Mouse (Mus musculus): ENCODE measurements around the gene Mbd6.

Gene Mbd6

DNA sequence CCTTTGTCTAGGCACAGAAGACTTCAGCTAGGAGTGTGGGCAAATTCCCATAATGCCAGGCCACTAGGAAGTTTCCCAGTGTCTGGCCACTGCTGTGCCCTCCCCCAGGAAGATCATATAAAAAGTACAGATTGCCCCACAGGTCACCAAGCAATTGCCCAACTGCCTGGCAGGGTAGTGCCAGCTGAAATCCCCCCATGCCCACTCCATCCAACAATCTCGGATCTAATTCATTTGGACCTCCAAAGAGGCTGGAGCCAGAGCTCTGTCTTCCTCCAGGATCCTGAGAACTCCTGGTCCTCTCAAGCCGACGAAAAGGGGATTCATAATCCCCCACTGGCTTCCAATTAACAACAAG is 903 bp downstream of the Mbd6 start:
- no peak for DNase-seq (ENCODE audit: low spot score)

DNA sequence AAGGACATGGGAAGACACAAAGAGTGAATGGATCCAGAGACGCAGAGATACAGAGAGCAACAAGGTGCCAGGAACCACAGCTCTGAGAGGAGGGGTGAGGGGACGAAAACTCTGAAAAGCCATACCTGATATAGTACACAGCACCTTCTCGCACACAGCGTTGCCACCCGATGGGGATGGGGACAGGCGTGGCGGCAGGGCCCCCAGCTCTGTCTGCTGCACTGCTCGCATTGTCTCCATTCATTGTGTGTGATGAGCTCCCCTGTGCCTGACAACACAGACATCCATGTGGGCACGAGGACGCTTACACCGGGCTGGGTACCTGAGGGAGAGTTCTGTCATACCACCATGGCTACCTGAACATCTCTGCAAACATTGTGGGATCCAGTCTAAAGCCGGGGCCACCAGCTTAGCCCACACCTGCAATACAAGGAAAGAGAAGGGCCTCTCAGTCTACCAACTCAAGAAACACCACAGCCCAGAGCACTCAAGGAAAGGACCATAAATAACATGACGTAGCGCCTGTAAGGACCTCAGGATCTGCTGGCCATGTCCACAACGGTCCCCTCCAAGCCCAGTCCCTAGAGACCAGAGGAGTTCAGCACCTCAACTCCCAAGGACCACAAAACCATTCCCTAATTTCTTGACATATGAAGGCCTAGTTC is 1.4 kb downstream of the Mbd6 start:
- no peak for DNase-seq (ENCODE audit: low spot score)

DNA sequence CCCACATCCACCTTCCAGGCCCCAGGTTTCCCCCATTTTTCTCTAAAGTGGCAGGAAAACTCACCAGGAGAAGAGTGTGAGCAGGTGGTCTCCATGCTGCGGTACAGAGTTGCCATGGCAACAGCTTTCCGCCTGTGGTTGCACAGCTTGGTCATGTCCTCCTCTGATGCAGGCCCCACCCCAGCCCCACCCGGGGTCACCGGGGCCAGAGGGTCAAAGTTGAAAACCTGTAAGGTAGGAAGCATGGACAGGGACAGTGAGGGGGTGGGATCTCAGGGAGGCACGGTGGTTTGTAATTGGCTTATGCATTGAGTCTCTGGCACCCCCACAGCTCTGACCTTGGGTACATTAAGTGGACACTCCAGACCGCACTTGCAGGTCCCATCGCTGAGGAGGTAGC is 2.1 kb downstream of the Mbd6 start:
- no peak for DNase-seq (ENCODE audit: low spot score)

DNA sequence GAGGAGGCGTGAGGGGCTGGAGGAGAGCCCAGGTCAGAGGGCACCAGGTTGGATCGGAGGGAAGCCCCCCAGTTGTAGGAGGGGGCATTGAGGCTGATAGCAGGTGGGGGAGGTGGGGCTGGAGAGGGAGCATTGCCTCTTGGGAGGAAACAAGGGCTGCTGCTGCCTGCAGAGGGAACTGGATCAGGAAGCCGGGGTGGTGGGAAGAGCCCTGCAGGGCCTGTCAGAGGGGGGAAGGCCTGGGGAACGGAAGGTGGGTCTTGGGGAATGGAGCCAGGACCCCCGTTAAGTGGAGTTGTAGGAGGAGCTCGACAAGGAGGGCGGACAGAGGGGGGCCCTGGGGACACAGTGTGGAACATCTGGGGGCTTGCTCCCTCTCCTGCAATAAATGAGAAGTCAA is 2.6 kb downstream of the Mbd6 start:
- DNase-seq (ENCODE audit: low spot score) = no peak

DNA sequence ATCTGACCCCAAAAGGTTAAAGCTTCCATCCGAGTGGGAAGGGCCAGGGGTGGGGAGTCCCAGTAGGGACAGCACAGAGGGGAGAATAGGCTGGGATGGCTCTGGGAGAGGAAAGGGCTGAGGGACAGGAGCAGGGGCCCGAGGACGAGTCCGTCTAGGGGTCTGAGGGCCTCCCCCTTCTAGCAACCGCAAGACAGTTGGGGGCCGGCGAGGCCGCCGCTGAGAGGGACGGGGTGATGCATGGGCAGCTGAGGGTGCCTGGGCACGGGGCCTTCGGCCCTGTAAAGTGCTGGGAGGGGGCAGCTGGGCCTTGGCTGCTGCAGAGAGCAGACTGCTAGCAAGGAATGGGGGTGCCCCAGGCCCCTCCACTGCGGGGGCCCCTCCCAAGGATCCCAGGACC is 3.2 kb downstream of the Mbd6 start:
- no peak for DNase-seq (ENCODE audit: low spot score)

DNA sequence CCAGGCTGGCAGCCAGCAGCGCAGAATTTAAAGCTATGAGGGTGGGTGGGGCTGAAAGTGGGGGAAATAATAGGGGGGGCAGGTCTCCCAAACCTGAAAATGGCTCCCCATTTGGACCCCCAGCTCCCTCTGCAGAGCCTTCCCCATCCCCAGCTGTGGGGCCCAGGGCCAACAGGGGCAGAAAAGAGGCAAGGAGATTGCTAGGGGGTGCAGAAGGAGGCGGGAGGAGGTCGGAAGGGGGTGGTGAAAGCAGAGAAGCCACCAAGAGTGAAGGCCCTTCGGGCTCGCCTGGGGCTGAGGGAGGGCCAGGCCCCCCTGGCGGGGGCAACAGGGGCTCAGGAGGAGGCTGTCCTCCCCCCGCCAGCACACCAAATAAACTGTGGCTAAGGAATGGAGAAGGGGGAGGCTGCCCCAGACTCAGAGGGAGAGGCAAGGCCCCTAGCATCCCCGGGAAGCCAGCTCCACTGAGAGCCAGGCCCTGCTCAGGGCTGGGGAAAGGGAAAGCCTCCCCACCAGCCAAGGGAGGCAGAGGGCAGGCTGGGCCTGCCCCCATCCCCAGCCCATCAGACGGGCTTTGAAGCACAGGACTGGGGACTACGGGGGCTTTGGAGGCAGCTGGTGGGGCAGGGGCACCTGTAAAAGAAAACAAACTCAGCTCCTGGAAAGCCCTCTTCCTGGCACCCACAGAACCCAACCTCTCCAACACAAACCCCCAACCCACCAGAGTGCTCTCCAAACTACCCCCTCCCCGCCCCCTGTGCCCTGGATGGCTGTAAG is 3.9 kb downstream of the Mbd6 start:
- DNase-seq (ENCODE audit: low spot score) = no peak

DNA sequence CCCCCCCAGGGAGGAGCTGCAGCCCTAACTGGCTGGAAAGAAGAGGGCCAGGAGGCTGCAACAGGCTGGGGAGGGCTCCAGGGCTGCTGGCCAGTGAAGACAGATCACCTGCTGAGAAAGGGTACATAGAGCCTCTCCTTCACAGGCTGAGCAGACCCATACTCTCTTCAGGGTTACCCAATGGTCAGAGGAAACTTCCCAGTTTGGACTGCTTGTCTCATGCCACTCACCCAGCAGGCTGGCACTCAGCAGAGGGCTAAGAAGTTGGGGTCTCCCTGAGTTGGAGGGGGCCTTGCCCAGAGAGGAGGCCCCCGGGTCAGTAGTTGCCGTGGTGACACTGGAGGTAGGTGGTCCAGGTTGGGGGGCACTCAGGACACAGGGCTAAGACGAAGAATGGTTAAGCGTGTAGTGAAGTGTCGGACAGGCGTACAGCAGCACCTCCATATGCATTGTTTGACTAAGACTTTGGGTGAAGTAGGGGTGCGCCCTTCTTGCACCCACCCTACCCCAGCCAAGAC is 4.7 kb downstream of the Mbd6 start:
- DNase-seq (ENCODE audit: low spot score) = no peak

DNA sequence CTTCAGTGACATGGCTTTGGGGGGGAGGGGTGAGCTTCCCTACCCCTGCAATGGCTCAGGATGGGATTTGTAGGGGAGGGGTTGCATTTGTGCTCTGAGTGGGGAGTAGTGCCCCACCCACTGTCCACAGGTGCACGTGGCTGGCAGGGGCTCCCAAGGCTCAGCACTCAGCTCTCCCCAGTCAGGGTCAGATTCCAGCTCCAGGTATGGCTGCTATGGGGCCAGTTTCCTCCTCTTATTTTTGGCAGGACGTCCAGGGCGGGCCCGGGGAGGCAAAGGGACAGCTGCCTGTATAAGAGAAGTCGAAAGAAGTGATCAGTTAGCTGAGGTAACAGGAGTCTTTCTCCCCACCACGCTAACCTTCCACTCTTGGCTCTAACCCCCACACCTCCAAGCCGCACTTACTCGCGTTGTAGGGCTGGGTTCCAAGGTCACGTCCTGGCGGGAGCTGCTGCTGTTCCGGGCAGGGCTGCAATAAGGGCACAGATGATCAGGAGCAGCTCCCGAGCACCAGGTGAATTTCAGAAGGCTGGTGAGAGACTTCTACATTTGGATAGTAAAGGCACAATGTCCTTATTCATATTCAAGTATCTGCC is 6.1 kb downstream of the Mbd6 start:
- DNase-seq (ENCODE audit: low spot score) = no peak

DNA sequence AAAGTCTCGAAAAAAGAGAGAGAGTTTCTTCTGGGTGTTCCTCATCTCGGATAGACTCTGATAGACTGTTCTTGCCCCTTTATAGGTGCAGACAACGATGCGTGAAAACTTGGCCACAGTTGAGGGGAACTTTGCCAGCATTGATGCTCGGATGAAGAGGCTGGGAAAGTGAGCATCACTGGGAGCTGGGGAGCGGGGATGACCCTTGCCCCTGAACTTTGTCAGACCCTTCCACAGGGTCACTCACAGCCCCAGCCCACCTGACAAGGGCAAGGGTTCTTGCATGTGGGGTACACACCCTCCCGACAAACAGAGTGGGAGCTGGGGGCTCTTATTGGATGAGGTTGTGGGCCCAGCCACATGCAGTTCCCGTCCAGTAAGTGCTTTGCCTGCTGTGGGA is 7.5 kb downstream of the Mbd6 start:
- no peak for DNase-seq (ENCODE audit: low spot score)

DNA sequence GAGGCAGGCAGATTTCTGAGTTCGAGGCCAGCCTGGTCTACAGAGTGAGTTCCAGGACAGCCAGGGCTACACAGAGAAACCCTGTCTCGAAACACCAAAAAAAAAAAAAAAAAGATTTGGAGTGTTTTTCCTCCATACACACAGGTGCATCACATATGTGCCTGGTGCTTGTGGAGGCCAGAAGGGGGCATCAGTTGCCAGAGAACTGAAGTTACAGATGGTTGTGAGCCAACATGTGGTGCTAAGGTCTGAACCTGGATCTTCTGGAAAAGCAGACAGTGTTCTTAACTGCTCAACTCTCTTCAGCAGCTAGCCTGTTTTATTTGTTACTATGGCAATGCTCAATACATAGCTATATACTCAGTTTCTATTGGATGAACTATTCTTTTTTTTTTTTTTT is 9.1 kb downstream of the Mbd6 start:
- no peak for DNase-seq (ENCODE audit: low spot score)

DNA sequence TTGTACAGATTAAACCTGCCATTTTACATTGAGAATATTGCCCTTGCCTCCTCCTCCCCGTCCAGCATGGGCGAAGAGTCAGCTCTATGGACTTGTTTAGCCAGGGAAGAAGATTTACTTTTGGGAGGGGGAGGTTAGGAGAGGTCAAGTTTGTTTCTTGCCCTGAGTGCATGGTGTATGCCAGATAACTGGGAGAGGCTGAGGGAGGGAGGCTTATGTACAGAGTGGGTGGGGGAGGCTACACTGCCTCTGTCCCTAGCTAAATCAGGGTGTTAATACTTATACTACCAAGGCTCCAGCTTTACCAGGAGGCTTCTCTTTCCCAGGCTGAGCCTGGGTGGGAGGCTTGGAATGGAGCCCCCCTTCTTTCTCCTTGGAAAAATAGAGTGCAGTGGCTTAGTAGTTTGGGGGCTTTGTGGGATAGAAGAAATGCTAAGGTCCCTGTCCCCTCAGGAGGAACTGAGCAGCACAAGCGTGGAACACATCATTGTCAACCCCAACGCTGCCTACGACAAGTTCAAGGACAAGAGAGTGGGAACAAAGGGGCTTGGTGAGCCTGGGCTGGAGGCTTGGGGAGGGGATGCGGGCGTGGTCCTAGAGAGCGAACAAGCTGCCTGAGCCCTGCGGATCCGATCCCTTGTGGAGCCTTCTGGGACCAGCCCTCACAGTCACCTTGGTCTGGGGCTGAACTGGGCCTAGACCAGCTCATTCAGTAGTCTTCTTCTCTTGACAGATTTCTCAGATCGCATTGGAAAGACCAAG is 14.4 kb downstream of the Mbd6 start:
- DNase-seq (ENCODE audit: low spot score) = no peak

DNA sequence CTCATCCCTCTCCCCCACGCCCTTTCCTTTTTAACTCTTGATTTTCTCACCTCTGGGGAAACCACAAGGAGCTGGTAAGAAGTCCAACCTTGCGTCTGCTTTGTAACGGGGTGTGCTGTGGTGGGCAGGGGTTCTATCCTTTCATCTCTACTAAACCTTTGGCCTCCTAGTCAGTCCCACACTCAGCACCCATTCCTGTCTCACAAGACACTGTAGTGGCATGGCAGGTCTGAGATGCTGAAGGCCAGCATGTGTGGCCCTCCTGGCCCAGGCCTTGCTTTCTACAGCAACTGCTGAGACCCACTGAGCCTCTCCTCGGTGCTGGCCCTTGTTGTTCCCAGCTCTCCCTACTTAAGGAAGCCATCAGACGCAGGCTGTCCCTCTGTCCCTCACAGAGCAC is 16.4 kb downstream of the Mbd6 start:
- DNase-seq (ENCODE audit: low spot score) = no peak

DNA sequence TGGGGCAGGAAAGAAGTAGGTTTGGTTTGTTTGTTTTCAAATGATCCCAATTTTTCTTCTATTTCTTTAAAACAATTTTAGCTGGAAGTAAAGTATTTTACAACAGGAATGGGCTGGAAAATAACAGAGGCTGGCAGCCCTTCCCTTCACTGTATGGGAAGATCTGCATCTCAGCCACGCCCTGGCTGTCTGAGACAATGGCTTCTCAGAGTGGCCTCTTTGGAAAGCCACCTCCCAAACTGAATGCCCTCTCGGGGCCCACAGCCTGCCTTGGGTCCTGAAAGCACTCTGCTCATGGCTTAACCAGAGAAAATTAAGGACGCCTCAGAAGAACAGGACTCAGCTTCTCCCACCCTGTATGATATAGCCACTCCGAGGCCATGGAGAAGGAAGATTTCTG is 18.9 kb downstream of the Mbd6 start:
- no peak for DNase-seq (ENCODE audit: low spot score)

DNA sequence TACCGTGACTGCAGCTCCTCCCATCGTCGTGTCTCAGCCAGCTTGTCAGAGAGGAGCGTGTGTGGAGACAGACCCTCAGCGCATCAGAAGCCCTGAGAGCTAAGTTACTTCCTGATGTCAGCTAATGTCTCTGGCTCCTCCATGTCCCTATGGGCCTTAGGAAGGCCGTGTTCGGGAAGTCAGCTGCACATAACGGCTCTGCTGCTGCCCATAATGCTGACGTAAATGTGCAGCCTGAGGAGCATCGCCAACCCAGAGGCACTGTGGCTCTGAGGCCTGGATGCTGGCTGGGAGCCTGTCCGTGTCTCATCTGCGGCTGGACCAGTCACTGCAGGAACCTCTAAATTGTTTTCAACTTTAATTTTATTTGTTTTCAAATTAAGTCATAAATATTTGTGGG is 19.8 kb downstream of the Mbd6 start:
- DNase-seq (ENCODE audit: low spot score) = no peak

DNA sequence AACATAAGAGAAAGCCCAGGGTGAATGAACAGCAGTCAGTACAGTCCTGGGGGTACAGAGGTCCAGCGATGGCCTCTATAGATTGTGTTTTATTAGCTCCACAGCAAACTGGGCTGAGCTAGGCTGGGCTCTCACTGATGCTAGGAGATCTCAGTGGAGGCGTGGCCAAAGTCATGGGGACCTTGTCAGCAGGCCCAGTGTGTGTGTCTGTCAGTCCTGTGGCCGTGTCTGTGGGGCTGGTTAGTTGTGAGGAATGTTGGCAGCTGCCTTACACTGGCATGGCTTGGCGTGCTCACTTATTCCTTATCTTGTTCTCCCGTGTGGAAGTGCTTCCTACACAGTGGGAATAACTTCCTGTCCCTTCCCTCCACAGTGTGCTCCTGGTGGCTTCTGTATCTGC is 20.4 kb downstream of the Mbd6 start:
- DNase-seq (ENCODE audit: low spot score) = no peak

DNA sequence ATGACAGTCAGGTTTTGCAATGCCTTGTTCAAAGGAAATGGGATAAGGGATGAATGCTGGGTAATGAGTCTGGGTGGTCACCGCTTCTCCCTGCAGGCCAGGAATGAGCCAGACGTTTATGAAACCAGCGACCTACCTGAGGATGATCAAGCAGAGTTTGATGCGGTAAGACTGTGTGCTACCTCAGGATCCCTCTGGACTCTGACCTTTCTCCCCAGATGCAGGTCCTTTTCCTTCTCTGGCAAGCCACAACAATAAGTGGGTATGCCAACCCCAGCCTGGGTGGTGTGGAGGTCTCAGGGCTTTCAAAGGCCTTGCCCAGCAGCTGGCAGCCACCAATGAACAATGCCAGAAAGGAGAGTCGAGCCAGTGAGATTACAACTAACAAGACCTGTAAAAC is 21.5 kb downstream of the Mbd6 start:
- DNase-seq (ENCODE audit: low spot score) = no peak

DNA sequence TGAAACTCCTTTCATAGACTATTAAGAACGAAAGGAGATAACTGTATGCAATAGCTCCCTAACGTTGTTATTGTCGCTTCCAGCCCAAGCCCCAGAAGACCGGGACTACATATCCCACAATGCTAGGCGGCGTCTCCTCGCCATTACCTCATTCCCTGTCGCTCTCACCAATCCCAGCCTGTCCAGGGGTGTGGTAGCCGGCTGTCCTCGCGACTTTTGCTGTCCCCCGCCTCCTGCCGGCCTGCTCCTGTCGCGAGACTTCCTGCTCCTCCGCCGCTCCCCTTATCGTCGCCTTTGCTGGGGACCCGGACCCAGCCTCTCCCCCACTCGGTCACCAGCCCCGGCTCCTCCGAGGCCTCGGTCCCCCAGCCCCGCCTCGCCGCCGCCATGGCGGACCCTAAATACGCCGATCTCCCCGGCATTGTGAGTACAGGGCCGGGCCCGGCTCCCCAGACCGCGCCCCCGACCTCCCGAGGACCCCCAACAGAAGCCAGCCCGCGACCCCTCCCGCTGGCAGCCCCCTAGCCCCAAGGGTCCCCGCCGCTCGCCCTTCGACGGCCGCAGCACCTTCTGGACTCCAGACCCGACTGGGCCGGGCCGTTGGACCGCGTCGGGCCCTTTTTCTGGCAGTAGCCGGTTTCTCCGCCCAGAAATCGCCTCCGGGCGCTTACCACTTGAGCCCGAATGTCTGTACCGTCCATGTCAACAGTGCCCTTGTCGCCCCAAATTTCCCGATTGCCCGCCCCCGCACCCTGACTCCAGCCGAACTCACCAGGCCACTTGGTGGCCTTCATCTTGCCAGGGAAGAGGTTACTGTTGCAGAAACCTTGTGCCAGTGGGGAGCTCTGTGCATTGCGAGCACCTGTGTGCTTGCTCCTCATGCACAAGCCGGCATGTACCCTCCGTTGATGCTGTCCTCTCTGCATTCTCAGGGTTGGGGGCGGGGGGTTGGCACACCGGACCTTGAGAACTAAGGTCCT is 22.4 kb downstream of the Mbd6 start, which contains the start of gene Dctn2:
Dctn2 (plus strand) TSS at position 257 of the 980 bp plus-strand sequence.
- DNase-seq (ENCODE audit: low spot score) = peak; percentile 97

DNA sequence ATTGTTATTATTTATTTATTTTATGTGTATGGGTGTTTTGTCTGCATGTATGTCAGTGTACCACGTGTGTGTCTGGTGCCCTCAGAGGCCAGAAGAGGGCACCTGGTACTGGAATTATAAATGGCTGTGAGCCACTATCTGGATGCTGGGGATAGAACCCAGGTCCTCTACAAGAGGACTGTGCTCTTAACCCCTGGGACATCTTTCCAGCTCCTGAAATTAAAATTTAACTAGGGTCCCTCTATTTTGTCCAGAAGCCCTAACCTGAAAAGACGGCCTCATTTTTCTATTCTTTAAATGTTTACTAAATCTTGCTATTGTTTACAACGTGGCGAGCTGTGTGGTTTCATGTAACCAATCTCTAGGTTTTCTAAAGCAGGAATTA is 23.1 kb downstream of the Mbd6 start:
- DNase-seq (ENCODE audit: low spot score) = peak; percentile 35

DNA sequence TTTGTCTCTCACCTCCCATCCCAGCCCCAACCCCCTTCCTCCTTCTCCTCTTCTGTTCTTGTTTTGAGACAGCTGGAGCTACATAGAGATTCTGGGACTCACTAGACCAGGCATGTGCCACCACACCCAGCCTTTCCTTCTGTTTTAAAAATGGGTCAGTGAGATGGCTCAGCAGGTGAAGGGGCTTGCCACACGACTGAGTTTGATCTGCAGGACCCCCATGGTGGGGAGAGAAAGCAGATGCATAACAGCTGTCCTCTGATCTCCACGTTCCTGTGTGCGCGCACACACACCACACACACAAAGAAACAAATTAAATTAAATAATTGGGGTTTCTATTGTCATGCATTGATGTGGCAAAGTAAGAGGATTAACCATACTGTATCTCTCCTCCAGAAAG is 23.8 kb downstream of the Mbd6 start:
- DNase-seq (ENCODE audit: low spot score) = peak; percentile 26

DNA sequence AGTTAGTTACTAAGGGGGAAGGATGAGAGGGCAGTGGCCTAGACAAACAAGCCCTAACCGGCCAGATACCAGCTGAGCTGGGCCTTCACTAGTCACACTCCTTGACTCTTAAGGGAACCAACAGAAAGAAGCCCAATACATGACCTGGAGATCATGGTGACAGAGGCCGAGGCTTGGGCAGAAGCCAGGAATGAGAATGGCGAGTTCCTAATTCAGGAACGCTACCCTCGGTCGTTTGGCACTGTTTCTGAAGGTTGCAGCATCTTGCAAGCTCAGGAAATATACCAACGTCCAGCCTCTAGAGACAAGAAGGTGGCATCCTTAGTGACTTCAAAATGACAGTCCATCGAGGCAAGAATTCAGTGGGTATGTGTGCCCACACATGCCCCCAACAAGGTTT is 24.5 kb downstream of the Mbd6 start:
- no peak for DNase-seq (ENCODE audit: low spot score)

DNA sequence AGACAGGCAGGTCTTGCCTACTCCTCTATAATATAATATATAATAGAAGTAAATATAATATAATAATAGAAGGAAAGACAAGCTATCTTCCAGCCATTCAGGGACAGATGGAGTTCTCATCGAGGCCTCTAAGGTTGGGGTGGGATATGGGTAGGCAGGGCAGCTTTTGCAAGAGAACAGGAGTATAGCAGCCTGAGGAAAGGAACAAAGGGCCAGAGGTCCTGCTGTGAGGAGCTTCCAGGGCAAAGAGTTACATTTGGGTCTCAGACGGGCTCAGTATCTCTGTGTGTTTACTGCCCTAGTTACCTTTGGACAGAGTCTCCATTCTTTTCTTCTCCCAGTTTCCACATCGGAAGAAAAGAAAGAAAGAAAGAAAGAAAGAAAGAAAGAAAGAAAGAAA is 25.2 kb downstream of the Mbd6 start:
- no peak for DNase-seq (ENCODE audit: low spot score)

Data from retina, embryonic 14.5 days (tissue).